Mouse (Mus musculus) kidney, embryonic 14.5 days (tissue): Measurements from ENCODE around the gene Rnf113a1. TPM values are rescaled to one million over a fixed set of nuclear protein-coding genes. Genes with fewer than 3 reads are reported as not detected.
"Not testable (repeated sequence)": the region's sequence is repeated elsewhere in the genome, so short reads cannot be mapped to it uniquely, and the experiment has no call there.

Source experiments
- ATAC-seq: fragments of 200-750 bp; cut with Nextera tagmentation; 2 replicates; pipeline ENCODE4 v1.8.0; 2017; ENCODE audit warnings: moderate number of reproducible peaks, mild to moderate bottlenecking, moderate TSS enrichment, moderate library complexity; ENCODE audit not compliant: low FRiP score, low TSS enrichment
- H3K27ac ChIP-seq: fragments of 300-500 bp; sonication (generic); 2 replicates; pipeline ENCODE4 v1.5.1; 2014; ENCODE audit warnings: low read depth, mild to moderate bottlenecking, low read length, moderate library complexity, mixed read lengths
- H3K27me3 ChIP-seq: fragments of 300-500 bp; sonication (generic); 2 replicates; pipeline ENCODE4 v1.6.1; 2014; ENCODE audit warnings: mild to moderate bottlenecking, low read length; ENCODE audit not compliant: control insufficient read depth, insufficient read depth
- H3K36me3 ChIP-seq: fragments of 300-500 bp; sonication (generic); 2 replicates; pipeline ENCODE4 v1.6.1; 2014; ENCODE audit warnings: low read length, mixed read lengths; ENCODE audit not compliant: control insufficient read depth, insufficient read depth
- H3K4me1 ChIP-seq: fragments of 300-500 bp; sonication (generic); 2 replicates; pipeline ENCODE4 v1.6.1; 2014; ENCODE audit warnings: low read length, mixed read lengths; ENCODE audit not compliant: control insufficient read depth, insufficient read depth
- H3K4me2 ChIP-seq: fragments of 300-500 bp; sonication (generic); replicated peaks from 2 replicates; pipeline ENCODE4 v1.6.1; 2014; ENCODE audit warnings: low read depth, mild to moderate bottlenecking, low read length
- H3K4me3 ChIP-seq: fragments of 300-500 bp; sonication (generic); 2 replicates; pipeline ENCODE4 v1.5.1; 2014; ENCODE audit warnings: mild to moderate bottlenecking, low read length
- H3K9ac ChIP-seq: fragments of 300-500 bp; sonication (generic); 2 replicates; pipeline ENCODE4 v1.6.1; 2014; ENCODE audit warnings: low read depth, mild to moderate bottlenecking, low read length, moderate library complexity
- H3K9me3 ChIP-seq: fragments of 300-500 bp; sonication (generic); 2 replicates; pipeline ENCODE4 v1.6.1; 2016; ENCODE audit warnings: low read length; ENCODE audit not compliant: control insufficient read depth
- WGBS: fragments of 180-500 bp; shearing (Covaris S2); extraction: QIAGEN DNeasy Blood & Tissue Kit; methylation state at CpG from one replicate; pipeline ENCODE4 v1.1.7; 2014; 5-methylcytosine and 5-hydroxymethylcytosine counted together
- polyA plus RNA-seq: library from polyadenylated mRNA; unstranded; fragments of >200 nt; fragmentation: Nextera tagmentation; extraction: Ambion mirVana; gene quantifications from 2 replicates; pipeline ENCODE4 v1.2.1, GENCODE M21; 2014

The Rnf113a1 gene
- 8.5 and 11.3 TPM in 2 replicates for polyA plus RNA-seq

DNA sequence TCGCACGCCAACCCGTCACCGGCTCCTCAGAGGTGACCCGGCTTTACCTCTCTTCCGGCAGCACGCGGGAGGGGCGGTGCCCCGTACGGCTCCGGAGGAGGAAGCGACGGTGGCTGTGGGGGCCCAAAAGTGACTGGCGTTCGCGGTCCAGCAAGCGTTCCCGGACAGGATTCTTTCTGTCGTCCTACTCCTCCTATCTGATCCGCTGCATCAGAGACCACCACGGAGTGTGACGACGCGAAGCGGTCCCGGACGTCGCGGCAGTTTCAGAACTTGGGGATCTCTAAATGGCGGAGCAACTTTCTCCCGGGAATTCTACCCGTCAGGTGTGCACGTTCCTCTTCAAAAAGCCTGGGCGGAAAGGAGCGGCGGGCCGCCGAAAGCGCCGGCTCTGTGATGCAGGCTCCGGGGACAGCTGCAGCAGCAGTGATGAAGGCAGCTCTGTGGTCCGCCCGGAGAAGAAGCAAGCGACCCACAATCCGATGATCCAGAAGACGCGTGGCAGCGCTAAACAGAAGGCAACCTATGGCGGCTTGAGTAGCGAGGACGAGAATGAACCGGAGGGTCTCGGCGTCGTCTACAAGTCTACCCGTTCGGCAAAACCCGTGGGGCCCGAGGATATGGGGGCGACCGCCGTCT lies at the start of gene Rnf113a1, which contains the start of gene Ndufa1:
Gene Rnf113a1 (plus strand): TSS at position 141 of the 639 bp plus-strand sequence.
Gene Ndufa1 (minus strand): TSS at position 59 of the 639 bp plus-strand sequence.
- no peak within 1 kb of the TSS for H3K27ac ChIP-seq
- no peaks in the 10 kb centered on the region for H3K27me3 ChIP-seq
- H3K9me3 ChIP-seq = no peaks in the 10 kb centered on the region
- no peaks in the 10 kb centered on the region for H3K36me3 ChIP-seq
- H3K4me3 ChIP-seq = peak within 1 kb of the TSS; percentile 54
- 29% methylated on average over 62 of the region's 63 CpGs for WGBS
- no peaks in the 10 kb centered on the region for H3K4me1 ChIP-seq
- peak; percentile 90 for ATAC-seq
- H3K9ac ChIP-seq = peak within 1 kb of the TSS; percentile 58
- peak within 1 kb of the TSS; percentile 59 for H3K4me2 ChIP-seq

- Histone ChIP-seq H3K4me1 (no peaks in the 10 kb centered on the region), H3K9me3 (no peaks in the 10 kb centered on the region), H3K4me3 (no peak overlapping the region), H3K9ac (no peak overlapping the region), H3K36me3 (peaks cover 4% of the 10 kb centered on the region; the same call in 1 of the 2 replicates), H3K4me2 (no peak overlapping the region), H3K27me3 (no peaks in the 10 kb centered on the region), H3K27ac (no peak overlapping the region)
- WGBS = 83% methylated on average over 3 of the region's 3 CpGs
- no peak for ATAC-seq
Measured at GRCm38 (mm10) chrX:37141732-37142131, 49.3 kb upstream of the Rnf113a1 start.

DNA sequence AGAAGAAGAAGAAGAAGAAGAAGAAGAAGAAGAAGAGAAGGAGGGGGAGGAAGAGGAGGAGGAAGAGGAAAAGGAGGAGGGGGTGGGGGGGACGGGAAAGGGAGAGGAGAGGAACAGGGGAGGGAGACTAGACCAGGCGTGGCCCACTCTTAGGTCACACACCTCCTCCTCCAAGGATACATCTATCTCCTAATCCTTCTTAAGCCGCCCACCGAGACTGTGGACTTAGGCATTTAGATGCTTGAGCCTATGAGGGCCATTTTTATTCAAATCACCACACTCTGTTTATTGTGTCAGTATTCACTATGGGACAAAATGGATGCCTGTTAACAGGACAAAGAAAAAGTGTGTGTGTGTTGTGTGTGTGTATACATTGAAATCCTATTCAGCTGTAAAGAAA lies 46.5 kb upstream of the Rnf113a1 start:
- H3K9me3 ChIP-seq, H3K4me1 ChIP-seq, H3K4me2 ChIP-seq, ATAC-seq, H3K27ac ChIP-seq, H3K36me3 ChIP-seq, H3K4me3 ChIP-seq, H3K9ac ChIP-seq, H3K27me3 ChIP-seq: not testable (repeated sequence)
- 50% methylated on average over 1 of the region's 4 CpGs for WGBS

DNA sequence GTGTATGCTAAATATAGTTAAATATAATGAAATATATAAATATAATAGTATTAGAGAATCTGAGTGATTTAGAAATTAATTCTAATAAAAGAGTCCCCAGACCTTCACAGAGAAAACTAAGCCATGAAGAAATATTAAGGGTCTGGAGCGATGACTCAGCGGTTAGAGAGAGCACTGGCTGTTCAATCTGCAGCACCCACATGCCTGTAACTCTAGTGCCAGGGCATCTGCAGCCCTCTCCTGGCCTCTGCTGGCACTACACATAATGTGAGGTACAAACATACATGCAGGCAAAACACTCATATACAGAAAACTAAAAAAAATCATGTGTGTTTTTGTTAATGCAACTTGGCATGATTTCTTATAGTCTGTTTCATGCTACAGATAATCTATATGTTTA lies 46.1 kb upstream of the Rnf113a1 start:
- H3K9ac ChIP-seq = no peak overlapping the region
- no peaks in the 10 kb centered on the region for H3K4me1 ChIP-seq
- H3K9me3 ChIP-seq = no peaks in the 10 kb centered on the region
- H3K4me3 ChIP-seq = no peak overlapping the region
- 98% methylated on average over 2 of the region's 2 CpGs for WGBS
- no peaks in the 10 kb centered on the region for H3K27me3 ChIP-seq
- ATAC-seq = no peak
- H3K36me3 ChIP-seq = peaks cover 4% of the 10 kb centered on the region; the same call in 1 of the 2 replicates
- no peak overlapping the region for H3K4me2 ChIP-seq
- no peak overlapping the region for H3K27ac ChIP-seq

GRCm38 (mm10) chrX:37157839-37158238 lies 33.2 kb upstream of the Rnf113a1 start:
- Histone ChIP-seq H3K4me1 (no peaks in the 10 kb centered on the region), H3K9ac (no peak overlapping the region), H3K27me3 (no peaks in the 10 kb centered on the region), H3K27ac (no peak overlapping the region), H3K9me3 (no peaks in the 10 kb centered on the region), H3K4me2 (no peak overlapping the region), H3K4me3 (no peak overlapping the region), H3K36me3 (no peaks in the 10 kb centered on the region; the same call in 1 of the 2 replicates)
- no peak for ATAC-seq
- 65% methylated on average over 4 of the region's 4 CpGs for WGBS

DNA sequence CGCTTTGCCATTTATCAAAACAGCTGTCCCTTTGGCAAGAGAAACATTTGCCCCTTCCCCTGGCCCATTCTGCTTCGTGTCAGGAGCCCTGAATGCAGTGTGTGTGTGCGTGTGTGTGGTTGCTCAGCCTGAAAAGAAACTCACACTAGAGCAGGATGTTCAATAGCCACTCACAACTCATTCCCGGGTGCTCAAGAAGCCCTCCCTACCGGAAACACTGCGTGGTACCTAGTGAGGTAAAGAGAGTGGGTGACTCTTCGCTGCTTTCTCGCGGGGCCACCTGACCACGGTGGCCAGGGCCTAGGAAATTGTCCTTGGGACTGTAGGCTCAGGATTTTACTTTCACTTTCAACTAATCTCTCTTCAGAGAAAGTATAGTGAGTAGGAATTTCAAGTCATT lies 29.9 kb upstream of the Rnf113a1 start:
- Histone ChIP-seq H3K4me2 (no peak overlapping the region), H3K27ac (no peak overlapping the region), H3K27me3 (no peaks in the 10 kb centered on the region), H3K4me1 (no peaks in the 10 kb centered on the region), H3K9ac (no peak overlapping the region), H3K4me3 (no peak overlapping the region), H3K36me3 (no peaks in the 10 kb centered on the region), H3K9me3 (no peaks in the 10 kb centered on the region)
- ATAC-seq = no peak
- WGBS = 80% methylated on average over 10 of the region's 10 CpGs

DNA sequence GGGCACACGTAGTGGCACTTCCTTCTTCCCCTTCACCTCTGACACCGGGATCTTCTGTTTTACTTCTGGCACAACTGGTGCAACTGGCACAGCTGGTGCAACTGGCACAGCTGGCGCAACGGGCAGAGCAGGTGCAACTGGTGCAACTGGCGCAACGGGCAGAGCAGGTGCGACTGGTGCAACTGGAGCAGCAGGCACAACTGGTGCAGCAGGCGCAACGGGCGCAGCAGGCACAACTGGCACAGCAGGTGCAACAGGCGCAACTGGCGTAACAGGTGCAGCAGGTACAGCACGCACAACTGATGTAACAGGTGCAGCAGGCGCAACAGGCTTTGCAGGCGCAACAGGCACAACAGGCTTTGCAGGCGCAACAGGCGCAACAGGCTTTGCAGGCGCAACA lies 27.9 kb upstream of the Rnf113a1 start:
- no peak overlapping the region for H3K9ac ChIP-seq
- no peaks in the 10 kb centered on the region for H3K9me3 ChIP-seq
- no peak overlapping the region for H3K27ac ChIP-seq
- no peak overlapping the region for H3K4me3 ChIP-seq
- no peak for ATAC-seq
- H3K4me1 ChIP-seq = no peaks in the 10 kb centered on the region
- 76% methylated on average over 18 of the region's 18 CpGs for WGBS
- no peaks in the 10 kb centered on the region for H3K27me3 ChIP-seq
- H3K36me3 ChIP-seq = no peaks in the 10 kb centered on the region
- no peak overlapping the region for H3K4me2 ChIP-seq

DNA sequence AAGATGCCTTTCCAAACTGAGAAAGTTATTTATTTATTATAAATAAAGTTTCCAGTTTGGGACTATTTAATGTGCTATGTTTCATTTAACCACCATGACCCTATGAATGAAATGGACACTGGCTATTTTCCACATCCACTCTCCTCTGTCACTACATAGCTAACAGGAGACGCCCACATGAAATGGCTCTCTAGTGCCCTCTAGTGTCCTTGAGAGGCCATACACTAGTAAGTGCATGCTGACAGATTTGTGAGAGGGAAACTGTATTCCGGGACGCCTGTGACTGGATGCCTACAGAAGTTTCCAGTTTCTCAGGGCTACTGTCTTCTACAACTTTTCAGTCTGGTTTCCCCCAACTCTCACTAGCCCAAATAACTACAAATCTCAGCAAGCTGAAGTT lies 24.0 kb upstream of the Rnf113a1 start:
- Histone ChIP-seq H3K4me3 (no peak overlapping the region), H3K36me3 (no peaks in the 10 kb centered on the region), H3K9me3 (no peaks in the 10 kb centered on the region), H3K4me1 (no peaks in the 10 kb centered on the region), H3K27me3 (no peaks in the 10 kb centered on the region), H3K4me2 (no peak overlapping the region), H3K27ac (no peak overlapping the region), H3K9ac (no peak overlapping the region)
- WGBS = 38% methylated on average over 3 of the region's 3 CpGs
- no peak for ATAC-seq

DNA sequence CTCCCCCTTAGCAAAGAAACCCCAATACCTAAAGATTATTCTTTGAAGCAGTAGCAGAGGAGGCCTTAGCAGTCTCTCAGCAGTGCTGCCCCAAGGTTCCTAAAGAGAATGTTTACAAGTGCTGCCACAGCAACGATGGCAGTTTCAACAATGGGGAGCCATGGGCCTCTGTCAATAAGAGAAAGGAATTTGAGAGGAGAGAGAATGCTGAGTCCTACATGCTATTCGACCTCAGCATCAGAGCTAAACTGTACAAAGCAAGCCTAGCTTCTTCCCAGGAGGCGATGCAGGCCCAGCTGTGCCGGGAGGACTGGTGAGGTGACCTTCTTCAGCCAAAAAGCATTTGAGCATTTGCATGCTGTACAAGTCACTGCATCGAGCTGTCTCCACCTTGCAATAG lies 22.3 kb upstream of the Rnf113a1 start, which contains the start of gene Akap14:
Gene Akap14 (minus strand): TSS at position 101 of the 400 bp plus-strand sequence.
- H3K4me1 ChIP-seq = no peaks in the 10 kb centered on the region
- ATAC-seq = no peak
- H3K27ac ChIP-seq = no peak within 1 kb of the TSS
- no peak within 1 kb of the TSS for H3K9ac ChIP-seq
- WGBS = 57% methylated on average over 5 of the region's 5 CpGs
- H3K9me3 ChIP-seq = no peaks in the 10 kb centered on the region
- no peak within 1 kb of the TSS for H3K4me2 ChIP-seq
- H3K27me3 ChIP-seq = no peaks in the 10 kb centered on the region
- no peaks in the 10 kb centered on the region for H3K36me3 ChIP-seq
- no peak within 1 kb of the TSS for H3K4me3 ChIP-seq
